Mouse (Mus musculus) inflammation-experienced regulatory T-cells, adult 6 months (primary cell): ENCODE measurements around the gene P3h4. TPM values are rescaled to one million over a fixed set of nuclear protein-coding genes. Genes with fewer than 3 reads are reported as not detected.

Source experiments
- polyA plus RNA-seq, 3 experiments: library from polyadenylated mRNA; unstranded; fragments of 100-300 nt; shearing (Covaris generic); gene quantifications; one replicate each; pipeline ENCODE4 v1.2.1; 2017

The P3h4 gene
- polyA plus RNA-seq, 3 experiments from 2014 or later: 0.92 TPM; not detected in 2

Other genes starting within 250 kb of the P3h4 start
- not detected for gene Krt9, start 221.6 kb downstream of the P3h4 start, polyA plus RNA-seq
- gene Krt14, start 207.3 kb downstream of the P3h4 start, polyA plus RNA-seq: not detected
- not detected for gene Krt16, start 165.9 kb downstream of the P3h4 start, polyA plus RNA-seq
- gene Krt17, start 153.8 kb downstream of the P3h4 start, polyA plus RNA-seq: 1 to 10 TPM; 1.8 to 4.5 (median 2.1) TPM
- gene Krt42, start 145.0 kb downstream of the P3h4 start, polyA plus RNA-seq: not detected
- 1,000 to 10,000 TPM; 1,938 to 3,125 (median 2,500) TPM for gene Eif1, start 95.0 kb downstream of the P3h4 start, polyA plus RNA-seq
- gene Gast, start 80.4 kb downstream of the P3h4 start, polyA plus RNA-seq: not detected
- 1 to 10 TPM in 1 of 3 experiments, under 1 TPM in 2; 0.55 to 1.1 (median 0.70) TPM for gene Hap1, start 58.7 kb downstream of the P3h4 start, polyA plus RNA-seq
- gene Jup, start 17.1 kb downstream of the P3h4 start, polyA plus RNA-seq: 1 to 10 TPM in 1 of 3 experiments, under 1 TPM in 1, not detected in 1; 0.36 to 1.4 TPM
- 1 to 10 TPM in 1 of 3 experiments, not detected in 2; 2.9 TPM for gene Fkbp10, start 861 bp upstream of the P3h4 start, polyA plus RNA-seq
- 100 to 1,000 TPM; 124 to 134 (median 127) TPM for gene Nt5c3b, start 27.0 kb upstream of the P3h4 start, polyA plus RNA-seq
- under 1 TPM in 2 of 3 experiments, not detected in 1; 0.41 to 0.47 TPM for gene Klhl10, start 27.1 kb upstream of the P3h4 start, polyA plus RNA-seq
- 1 to 10 TPM; 2.2 to 2.4 (median 2.3) TPM for gene Klhl11, start 57.9 kb upstream of the P3h4 start, polyA plus RNA-seq
- gene Acly, start 113.2 kb upstream of the P3h4 start, polyA plus RNA-seq: 10 to 100 TPM; 72.3 to 78.0 (median 76.2) TPM
- under 1 TPM in 2 of 3 experiments, not detected in 1; 0.15 to 0.21 TPM for gene Ttc25, start 130.8 kb upstream of the P3h4 start, polyA plus RNA-seq
- 100 to 1,000 TPM; 159 to 192 (median 165) TPM for gene Cnp, start 160.1 kb upstream of the P3h4 start, polyA plus RNA-seq
- gene Nkiras2, start 204.4 kb upstream of the P3h4 start, polyA plus RNA-seq: 10 to 100 TPM; 24.1 to 32.6 (median 27.2) TPM
- gene Dnajc7, start 205.3 kb upstream of the P3h4 start, polyA plus RNA-seq: 100 to 1,000 TPM; 283 to 389 (median 360) TPM